Mouse (Mus musculus) forebrain, embryonic 10.5 days (tissue): ENCODE measurements around the gene Cnih4. TPM values are rescaled to one million over a fixed set of nuclear protein-coding genes. Genes with fewer than 3 reads are reported as not detected.
A peak's percentile ranks its signal among the peaks of the same experiment; 100 is the strongest.

Experiments
- DNase-seq: peaks from one replicate; pipeline ENCODE4 v3.0.0-alpha.2; 2017; ENCODE audit warnings: low spot score; ENCODE audit errors: extremely low spot score
- H3K27ac ChIP-seq: fragments of 300-500 bp; sonication (generic); 2 replicates; pipeline ENCODE4 v1.5.1; 2016; ENCODE audit warnings: mild to moderate bottlenecking
- H3K27me3 ChIP-seq: fragments of 300-500 bp; sonication (generic); 2 replicates; pipeline ENCODE4 v1.6.1; 2016; ENCODE audit warnings: mild to moderate bottlenecking; ENCODE audit not compliant: poor library complexity, severe bottlenecking
- H3K36me3 ChIP-seq: fragments of 300-500 bp; sonication (generic); replicated peaks from 2 replicates; pipeline ENCODE4 v1.6.1; 2016; ENCODE audit warnings: mild to moderate bottlenecking, moderate library complexity
- H3K4me1 ChIP-seq: fragments of 300-500 bp; sonication (generic); 2 replicates; pipeline ENCODE4 v1.6.1; 2016
- H3K4me3 ChIP-seq: fragments of 300-500 bp; sonication (generic); 2 replicates; pipeline ENCODE4 v1.5.1; 2016; ENCODE audit warnings: mild to moderate bottlenecking, moderate library complexity
- H3K9me3 ChIP-seq: fragments of 300-500 bp; sonication (generic); 2 replicates; pipeline ENCODE4 v1.6.1; 2016; ENCODE audit warnings: mild to moderate bottlenecking, moderate library complexity
- WGBS: fragments of 180-500 bp; shearing (Covaris S2); methylation state at CpG from one replicate; pipeline ENCODE4 v1.1.7; 2016; 5-methylcytosine and 5-hydroxymethylcytosine counted together
- polyA plus RNA-seq: library from polyadenylated mRNA; unstranded; fragments of >200 nt; fragmentation: Nextera tagmentation; extraction: Ambion mirVana; gene quantifications from 2 replicates; pipeline ENCODE4 v1.2.1, GENCODE M21; 2016

The Cnih4 gene
- polyA plus RNA-seq, 1 experiment from 2014 or later, result 113 TPM

GRCm38 (mm10) chr1:181216315-181216714 lies 71.8 kb downstream of the Cnih4 start:
- H3K27me3 ChIP-seq, result no peaks in the 10 kb centered on the region
- DNase-seq, result peak; percentile 27
- H3K27ac ChIP-seq, result 0 out of 2 replicates have a peak overlapping the region, but pooled peaks have one; percentile 44
- no peaks in the 10 kb centered on the region for H3K9me3 ChIP-seq
- WGBS, result 61% methylated on average over 4 of the region's 4 CpGs
- 0 out of 2 replicates have a peak, but pooled peaks cover 2% of the 10 kb centered on the region for H3K36me3 ChIP-seq
- peaks cover 22% of the 10 kb centered on the region for H3K4me1 ChIP-seq
- no peak overlapping the region for H3K4me3 ChIP-seq

Other genes with a start within 250 kb of the Cnih4 start
- 149 and 153 TPM in 2 replicates for gene Pycr2, start 240.4 kb upstream of the Cnih4 start, polyA plus RNA-seq
- 0.34 and 0.69 TPM in 2 replicates for gene Lefty1, start 209.7 kb upstream of the Cnih4 start, polyA plus RNA-seq
- gene Tmem63a, start 202.3 kb upstream of the Cnih4 start, polyA plus RNA-seq, result 2.1 and 2.2 TPM in 2 replicates
- gene Ephx1, start 123.8 kb upstream of the Cnih4 start, polyA plus RNA-seq, result 0.47 and 0.77 TPM in 2 replicates
- gene 9130409I23Rik, start 93.5 kb upstream of the Cnih4 start, polyA plus RNA-seq, result not detected in 2 replicates
- gene Nvl, start 489 bp upstream of the Cnih4 start, polyA plus RNA-seq, result 45.8 and 50.7 TPM in 2 replicates
- gene Wdr26, start 67.3 kb downstream of the Cnih4 start, polyA plus RNA-seq, result 26.3 and 28.1 TPM in 2 replicates
- gene Cnih3, start 207.9 kb downstream of the Cnih4 start, polyA plus RNA-seq, result 0.95 and 1.3 TPM in 2 replicates